Mouse (Mus musculus) thymus, adult 2 months (tissue): ENCODE data around the gene Ifna4. TPM values are rescaled to one million over a fixed set of nuclear protein-coding genes. Genes with fewer than 3 reads are reported as not detected.

Source experiments
- DNase-seq: peaks from one replicate; pipeline ENCODE4 v3.0.0; 2021
- H3K27ac ChIP-seq: fragments of 200-500 bp; 2 replicates; pipeline ENCODE4 v1.5.1; 2012; ENCODE audit warnings: low read length, control low read depth; ENCODE audit not compliant: control insufficient read depth, insufficient read depth
- H3K27me3 ChIP-seq: fragments of 200-500 bp; 2 replicates; pipeline ENCODE4 v1.6.1; 2012; ENCODE audit warnings: mild to moderate bottlenecking, low read length, moderate library complexity, mixed read lengths; ENCODE audit not compliant: control insufficient read depth, insufficient read depth
- H3K36me3 ChIP-seq: fragments of 200-500 bp; 2 replicates; pipeline ENCODE4 v1.6.1; 2012; ENCODE audit warnings: mild to moderate bottlenecking, low read length, moderate library complexity; ENCODE audit not compliant: control insufficient read depth, insufficient read depth
- H3K4me1 ChIP-seq: fragments of 200-500 bp; replicated peaks from 2 replicates; pipeline ENCODE4 v1.6.1; 2012; ENCODE audit warnings: low read length; ENCODE audit not compliant: control insufficient read depth, insufficient read depth
- H3K4me3 ChIP-seq: fragments of 200-500 bp; 2 replicates; pipeline ENCODE4 v1.5.1; 2012; ENCODE audit warnings: mild to moderate bottlenecking, low read length, control low read depth, moderate library complexity; ENCODE audit not compliant: control insufficient read depth, insufficient read depth
- CTCF ChIP-seq: fragments of 200-500 bp; IDR thresholded peaks from 2 replicates; pipeline ENCODE4 v1.5.1; 2012; ENCODE audit warnings: mild to moderate bottlenecking, control low read depth, low read length, moderate library complexity, borderline replicate concordance; ENCODE audit not compliant: control insufficient read depth, poor library complexity, insufficient read depth; ENCODE audit errors: extremely low read depth
- POLR2A ChIP-seq: fragments of 200-500 bp; IDR thresholded peaks from 2 replicates; pipeline ENCODE4 v1.6.1; 2012; ENCODE audit warnings: mild to moderate bottlenecking, low read length, control low read depth, moderate library complexity; ENCODE audit not compliant: control insufficient read depth, poor library complexity, insufficient read depth; ENCODE audit errors: extremely low read depth
- WGBS: fragments of 180-500 bp; shearing (Covaris S2); methylation state at CpG from one replicate; pipeline ENCODE4 v1.1.7; 2018; 5-methylcytosine and 5-hydroxymethylcytosine counted together
- polyA plus RNA-seq: library from polyadenylated mRNA; depleted of rRNA; stranded (reverse); fragments of >200 nt; gene quantifications from 2 replicates; pipeline ENCODE4 v1.2.3, GENCODE M21; 2012; rRNA removed

Gene Ifna4
- polyA plus RNA-seq, 1 experiment, result not detected

DNA sequence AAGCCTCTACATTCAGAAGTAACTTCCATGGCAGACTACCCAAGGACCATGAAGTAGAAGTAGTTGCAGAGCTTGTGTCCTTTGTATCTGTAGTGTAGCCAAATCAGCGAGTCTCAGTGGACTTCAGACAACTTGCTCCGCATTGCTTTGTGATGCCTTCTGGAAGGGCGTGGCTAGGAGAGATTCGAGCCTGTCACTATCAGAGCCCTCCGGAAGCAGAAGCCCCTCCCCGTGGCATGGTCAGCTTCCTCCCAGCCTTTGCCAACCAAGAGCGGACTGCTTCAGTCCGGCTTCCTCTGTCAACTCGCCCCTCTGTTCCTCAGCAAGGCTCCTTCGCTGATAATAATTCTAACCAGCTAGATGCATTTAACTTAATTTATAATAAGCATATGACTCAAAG lies 36.6 kb downstream of the Ifna4 start:
- no peak for TF ChIP-seq POLR2A
- 10% methylated on average over 10 of the region's 10 CpGs for WGBS
- peak; percentile 16 for DNase-seq
- H3K4me3 ChIP-seq, result no peak overlapping the region
- H3K36me3 ChIP-seq, result no peaks in the 10 kb centered on the region
- no peaks in the 10 kb centered on the region for H3K27me3 ChIP-seq
- H3K27ac ChIP-seq, result no peak overlapping the region
- 0 out of 2 replicates have a peak, but pooled peaks cover 3% of the 10 kb centered on the region for H3K4me1 ChIP-seq

DNA sequence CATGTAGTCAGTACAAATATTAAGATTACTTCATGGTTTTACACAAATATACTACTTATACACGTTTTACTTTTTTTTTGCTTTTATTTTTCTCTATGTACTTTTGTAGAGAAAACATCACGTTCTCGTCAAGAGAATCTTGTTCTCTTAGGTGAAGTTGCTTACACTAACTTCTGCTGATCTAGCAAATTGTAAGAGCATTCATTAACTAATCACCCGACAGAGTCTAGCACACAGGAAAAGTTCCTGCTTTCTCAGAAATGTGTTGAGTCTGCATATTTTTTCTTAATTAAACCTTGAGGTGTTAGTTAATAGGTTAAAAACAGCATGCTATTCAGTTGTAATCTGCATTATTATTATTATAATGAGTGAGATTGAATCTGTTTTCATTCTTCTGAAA lies 37.1 kb downstream of the Ifna4 start:
- TF ChIP-seq POLR2A (no peak), CTCF (no peak)
- Histone ChIP-seq H3K36me3 (no peaks in the 10 kb centered on the region), H3K27me3 (no peaks in the 10 kb centered on the region), H3K4me1 (0 out of 2 replicates have a peak, but pooled peaks cover 3% of the 10 kb centered on the region), H3K4me3 (no peak overlapping the region), H3K27ac (no peak overlapping the region)
- DNase-seq, result no peak
- WGBS, result 68% methylated on average over 4 of the region's 4 CpGs

- no peak for DNase-seq
- Histone ChIP-seq H3K4me3 (no peak within 1 kb of the TSS), H3K27ac (no peak within 1 kb of the TSS), H3K4me1 (0 out of 2 replicates have a peak, but pooled peaks cover 3% of the 10 kb centered on the region), H3K36me3 (no peaks in the 10 kb centered on the region), H3K27me3 (no peaks in the 10 kb centered on the region)
- WGBS, result 90% methylated on average over 8 of the region's 8 CpGs
- TF ChIP-seq POLR2A (no peak), CTCF (no peak)
These were observed 38.4 kb downstream of the Ifna4 start, which contains the start of gene Ifne for GRCm38 (mm10) chr4:88880101-88880500. Gene Ifne (minus strand): TSS chr4:88880201.

- Histone ChIP-seq H3K36me3 (no peaks in the 10 kb centered on the region), H3K27me3 (no peaks in the 10 kb centered on the region), H3K4me1 (no peaks in the 10 kb centered on the region), H3K27ac (no peak overlapping the region), H3K4me3 (no peak overlapping the region)
- no peak for TF ChIP-seq POLR2A
- no peak for TF ChIP-seq CTCF
- DNase-seq, result no peak
These were observed 46.6 kb downstream of the Ifna4 start for GRCm38 (mm10) chr4:88888236-88888635.

Other genes starting within 250 kb of the Ifna4 start
- gene Ifna9, start 249.5 kb upstream of the Ifna4 start, polyA plus RNA-seq, result not detected in 2 replicates
- not detected in 2 replicates for gene Ifna12, start 238.5 kb upstream of the Ifna4 start, polyA plus RNA-seq
- gene C87499, start 207.4 kb upstream of the Ifna4 start, polyA plus RNA-seq, result not detected in 2 replicates
- not detected in 2 replicates for gene Ifna13, start 197.4 kb upstream of the Ifna4 start, polyA plus RNA-seq
- gene Ifna16, start 164.9 kb upstream of the Ifna4 start, polyA plus RNA-seq, result not detected in 2 replicates
- not detected in 2 replicates for gene Ifna2, start 157.9 kb upstream of the Ifna4 start, polyA plus RNA-seq
- 0.17 TPM in 1 of 2 replicates, not detected in the other for gene Ifnab, start 150.5 kb upstream of the Ifna4 start, polyA plus RNA-seq
- 0.86 and 1.5 TPM in 2 replicates for gene Gm26566, start 120.1 kb upstream of the Ifna4 start, polyA plus RNA-seq
- gene Klhl9, start 119.4 kb upstream of the Ifna4 start, polyA plus RNA-seq, result 21.3 and 29.3 TPM in 2 replicates
- not detected in 2 replicates for gene Gm13271, start 87.0 kb upstream of the Ifna4 start, polyA plus RNA-seq
- gene Gm13283, start 81.7 kb upstream of the Ifna4 start, polyA plus RNA-seq, result 0.07 and 0.08 TPM in 2 replicates
- not detected in 2 replicates for gene Gm13290, start 68.0 kb upstream of the Ifna4 start, polyA plus RNA-seq
- not detected in 2 replicates for gene Gm13289, start 64.9 kb upstream of the Ifna4 start, polyA plus RNA-seq
- gene Gm13272, start 62.0 kb upstream of the Ifna4 start, polyA plus RNA-seq, result not detected in 2 replicates
- 0.16 TPM in 1 of 2 replicates, not detected in the other for gene Ifnz, start 59.7 kb upstream of the Ifna4 start, polyA plus RNA-seq
- gene Gm13276, start 56.2 kb upstream of the Ifna4 start, polyA plus RNA-seq, result not detected in 2 replicates
- gene Gm13277, start 53.2 kb upstream of the Ifna4 start, polyA plus RNA-seq, result not detected in 2 replicates
- not detected in 2 replicates for gene Gm13278, start 50.3 kb upstream of the Ifna4 start, polyA plus RNA-seq
- gene Gm13275, start 47.4 kb upstream of the Ifna4 start, polyA plus RNA-seq, result not detected in 2 replicates
- gene Gm13279, start 44.5 kb upstream of the Ifna4 start, polyA plus RNA-seq, result not detected in 2 replicates
- not detected in 2 replicates for gene Gm13285, start 42.2 kb upstream of the Ifna4 start, polyA plus RNA-seq
- gene Gm13287, start 38.6 kb upstream of the Ifna4 start, polyA plus RNA-seq, result not detected in 2 replicates
- not detected in 2 replicates for gene Gm13288, start 36.3 kb upstream of the Ifna4 start, polyA plus RNA-seq
- gene Ifna7, start 25.6 kb upstream of the Ifna4 start, polyA plus RNA-seq, result not detected in 2 replicates
- not detected in 2 replicates for gene Ifna11, start 21.9 kb upstream of the Ifna4 start, polyA plus RNA-seq
- gene Ifna6, start 14.4 kb upstream of the Ifna4 start, polyA plus RNA-seq, result not detected in 2 replicates
- not detected in 2 replicates for gene Ifna5, start 6.3 kb upstream of the Ifna4 start, polyA plus RNA-seq
- not detected in 2 replicates for gene Ifna1, start 8.2 kb downstream of the Ifna4 start, polyA plus RNA-seq
- gene Ifne, start 38.3 kb downstream of the Ifna4 start, polyA plus RNA-seq, result not detected in 2 replicates